In genomic region chr1:147309246-147309645, GRCm38 (mm10) we compare ENCODE assay signal across 14 mouse cellular contexts.
DNase-seq lines count a peak whose midpoint lies in the region; ATAC-seq and TF ChIP-seq lines count a peak whose summit lies in the region.
"Had no signal": no experiment of that assay in that cellular context is flagged by ENCODE, and none has a peak within 500 bp of the region (broad histone marks: within the 10 kb centered on the region; RNA-seq: fewer than 3 reads in every experiment).

No protein-coding gene starts in this region.

- no peak overlapping the region for H3K27ac ChIP-seq in lung, embryonic 14.5 days (ENCODE audit: low read depth)
- H3K27ac ChIP-seq: limb, embryonic 13.5 days; lung, embryonic 15.5 days; stomach, embryonic 15.5 days had no signal

- no peaks in the 10 kb centered on the region for H3K9me3 ChIP-seq in lung, embryonic 14.5 days (ENCODE audit: low read depth, low read length)
- H3K9me3 ChIP-seq: limb, embryonic 13.5 days; lung, embryonic 15.5 days; stomach, embryonic 15.5 days had no signal

- no peak overlapping the region for H3K9ac ChIP-seq in lung, embryonic 14.5 days
- H3K9ac ChIP-seq: limb, embryonic 13.5 days; lung, embryonic 15.5 days; stomach, embryonic 15.5 days had no signal

- no peak for TF ChIP-seq CTCF in lung, embryonic 14.5 days (IDR thresholded peaks at IDR 0.05; ENCODE audit: low read depth)

- no peaks in the 10 kb centered on the region for H3K4me1 ChIP-seq in lung, embryonic 14.5 days (ENCODE audit: insufficient read depth)
- H3K4me1 ChIP-seq: limb, embryonic 13.5 days; lung, embryonic 15.5 days; stomach, embryonic 15.5 days had no signal

- 55% methylated on average over 1 of the region's 1 CpGs for WGBS in lung, embryonic 14.5 days

- ATAC-seq in lung, embryonic 14.5 days (ENCODE audit: insufficient read depth) = no peak
- ATAC-seq: CD4-positive, CD25-positive, alpha-beta regulatory T cell, adult 4 months had no signal

- no peaks in the 10 kb centered on the region for H3K27me3 ChIP-seq in lung, embryonic 14.5 days (ENCODE audit: insufficient read depth, low read length)
- H3K27me3 ChIP-seq: limb, embryonic 13.5 days; lung, embryonic 15.5 days; stomach, embryonic 15.5 days had no signal

- no peaks in the 10 kb centered on the region for H3K36me3 ChIP-seq in lung, embryonic 14.5 days (ENCODE audit: insufficient read depth)
- H3K36me3 ChIP-seq: limb, embryonic 13.5 days; lung, embryonic 15.5 days; stomach, embryonic 15.5 days had no signal

- H3K4me3 ChIP-seq in lung, embryonic 14.5 days (ENCODE audit: low read depth, low read length) = no peak overlapping the region
- H3K4me3 ChIP-seq: limb, embryonic 13.5 days; lung, embryonic 15.5 days; stomach, embryonic 15.5 days had no signal

- H3K4me2 ChIP-seq in lung, embryonic 14.5 days = no peak overlapping the region
- H3K4me2 ChIP-seq: limb, embryonic 13.5 days; lung, embryonic 15.5 days; stomach, embryonic 15.5 days had no signal

- peak; percentile 65 to 85 for DNase-seq in cerebellum, postnatal 14 days
- DNase-seq in cerebellum, adult 11 months = no peak
- peak; percentile 13 for DNase-seq in lung, embryonic 14.5 days
- no peak for DNase-seq in lung, adult 18-20 months
- peak; percentile 63 for DNase-seq in layer of hippocampus, adult 11-12 months (ENCODE audit: low spot score)
- peak; percentile 1 to 3 for DNase-seq in right cerebral cortex, postnatal 36 days (ENCODE audit: low spot score in 2 of 2)
- no peak for DNase-seq in ovary, postnatal 10 days (ENCODE audit: low spot score)
- no peak for DNase-seq in adrenal gland, adult 18-20 months (ENCODE audit: low spot score in 2 of 2)
- DNase-seq: adrenal gland, adult 8-10 months; kidney, postnatal 4 days had no signal

Comparison
In these comparisons a context has a peak if more than half of its experiments do, and no peak if none do; other contexts are left out.
1. DNase-seq: peak in cerebellum, postnatal 14 days (2 of 2), lung, embryonic 14.5 days (single experiment), layer of hippocampus, adult 11-12 months (single experiment) and right cerebral cortex, postnatal 36 days (2 of 2); none in cerebellum, adult 11 months (single experiment), lung, adult 18-20 months (0 of 2), ovary, postnatal 10 days (single experiment) and adrenal gland, adult 18-20 months (0 of 2).